Mouse (Mus musculus) heart, postnatal 10 days (tissue): ENCODE measurements at regions not wholly inside any gene's neighbourhood (a gene's known extent, or its start where the extent isn't known, plus 50 kb on each side); places are given as distances from the start of the nearest gene placed in this dataset.
A peak's percentile ranks its signal among the peaks of the same experiment; 100 is the strongest.

Experiments used
- DNase-seq, 2 experiments: peaks; one replicate each; pipeline ENCODE4 v3.0.0; 2021
- intact Hi-C: fragments of 180-260 bp; cut with DNase I; formaldehyde crosslinking; loops from one replicate; pipeline ENCODE4 v1.15.1; 2025

GRCm38 (mm10) chr9:35328503-35328902, 60.8 kb downstream of the Rpusd4 start:
- intact Hi-C loops, result no loop called here
- DNase-seq, result peak; percentile 64 to 69

- intact Hi-C loops, result no loop called here
- DNase-seq, result no peak
These were observed 62.7 kb downstream of the Rpusd4 start for GRCm38 (mm10) chr9:35330386-35330785.

DNA sequence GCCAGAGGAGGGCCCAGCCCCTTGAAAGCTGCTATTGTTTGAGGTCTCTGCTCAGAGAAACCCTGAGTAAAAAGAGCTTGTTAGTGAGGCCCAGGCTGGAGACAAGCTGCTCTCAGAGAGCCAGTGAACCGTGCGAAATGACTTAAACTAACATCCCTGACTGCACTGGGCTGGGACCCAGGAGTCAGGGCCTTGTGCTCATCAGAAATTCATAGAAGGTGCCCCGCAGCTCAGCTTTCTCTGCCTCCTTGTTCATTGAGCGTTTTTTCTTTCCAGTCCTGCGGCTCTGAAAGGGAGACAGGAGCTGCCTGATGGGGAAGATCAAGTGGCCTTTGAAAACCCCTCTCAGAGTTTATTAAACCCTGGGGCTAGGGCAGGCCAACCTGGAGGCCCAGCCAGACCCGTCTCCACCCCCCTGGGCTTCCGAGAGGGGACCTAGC, 63.6 kb downstream of the Rpusd4 start:
- intact Hi-C loops, result no loop called here
- no peak for DNase-seq

DNA sequence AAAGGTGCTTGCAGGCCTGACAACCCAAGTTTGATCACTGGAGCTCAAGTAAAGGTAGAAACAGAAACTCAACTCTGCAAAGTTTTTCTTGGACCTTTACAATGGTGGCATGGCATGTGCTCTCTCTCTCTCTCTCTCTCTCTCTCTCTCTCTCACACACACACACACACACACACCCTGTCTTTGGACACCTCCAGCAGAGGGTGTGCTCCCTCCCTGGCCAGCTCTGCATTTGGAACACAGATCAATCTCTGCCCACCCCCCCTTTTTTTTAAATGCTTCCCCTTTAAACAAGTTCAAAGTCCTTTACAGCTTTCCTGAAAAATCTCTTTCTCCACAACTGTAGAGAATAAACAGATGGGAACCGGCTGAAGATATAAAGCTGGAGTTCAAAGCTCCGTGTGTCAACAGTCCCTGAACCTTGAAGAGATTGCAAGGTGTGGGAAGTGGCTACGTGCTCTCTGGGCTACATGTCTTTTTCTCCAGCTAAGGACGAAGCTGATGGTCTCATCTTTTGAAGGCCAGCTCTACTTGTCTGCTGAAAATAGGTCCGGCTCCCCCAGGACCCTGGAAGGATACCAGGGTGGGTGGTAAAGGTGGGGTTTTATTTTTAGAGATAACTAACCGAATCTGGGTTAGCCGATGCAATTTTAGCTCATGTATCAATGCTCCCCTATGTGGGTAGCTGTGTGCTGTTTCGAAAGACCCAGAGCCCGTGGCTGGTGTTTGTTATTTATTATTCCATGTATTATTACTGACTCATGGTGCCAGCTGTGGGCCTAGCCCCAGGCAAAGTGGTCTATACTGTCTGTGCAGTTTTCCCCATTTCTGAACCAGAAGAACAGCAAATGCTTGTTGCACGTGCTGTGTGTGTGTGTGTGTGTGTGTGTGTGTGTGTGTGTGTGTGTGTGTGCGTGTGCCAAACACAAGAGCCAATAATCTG, 65.3 kb downstream of the Rpusd4 start:
- no peak for DNase-seq
- intact Hi-C loops, result no loop called here

GRCm38 (mm10) chr9:35333631-35334005, 66.0 kb downstream of the Rpusd4 start:
- DNase-seq, result no peak
- intact Hi-C loops, result no loop called here

DNA sequence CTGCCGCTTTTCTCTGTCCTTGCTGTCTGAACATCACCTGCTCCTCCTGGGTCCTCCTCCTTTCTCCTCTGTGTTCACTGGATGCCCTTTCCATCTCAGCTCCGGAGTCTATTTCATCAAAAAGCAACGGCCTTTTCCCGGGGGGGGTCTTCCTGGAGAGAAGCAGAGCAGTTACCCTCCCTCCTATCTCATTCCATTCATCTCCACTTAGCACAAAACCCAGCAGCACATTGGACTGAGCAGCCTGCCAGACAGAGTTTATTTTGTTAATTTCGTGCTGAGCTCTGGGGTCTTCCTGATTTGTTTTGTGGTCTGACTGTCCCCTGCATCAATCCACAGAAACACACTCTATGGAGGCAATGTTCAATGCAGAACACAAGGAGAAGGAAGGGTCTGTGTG, 66.9 kb downstream of the Rpusd4 start:
- intact Hi-C loops, result no loop called here
- no peak for DNase-seq

- intact Hi-C loops, result no loop called here
- no peak for DNase-seq
These were observed 67.5 kb downstream of the Rpusd4 start for GRCm38 (mm10) chr9:35335181-35335580.

DNA sequence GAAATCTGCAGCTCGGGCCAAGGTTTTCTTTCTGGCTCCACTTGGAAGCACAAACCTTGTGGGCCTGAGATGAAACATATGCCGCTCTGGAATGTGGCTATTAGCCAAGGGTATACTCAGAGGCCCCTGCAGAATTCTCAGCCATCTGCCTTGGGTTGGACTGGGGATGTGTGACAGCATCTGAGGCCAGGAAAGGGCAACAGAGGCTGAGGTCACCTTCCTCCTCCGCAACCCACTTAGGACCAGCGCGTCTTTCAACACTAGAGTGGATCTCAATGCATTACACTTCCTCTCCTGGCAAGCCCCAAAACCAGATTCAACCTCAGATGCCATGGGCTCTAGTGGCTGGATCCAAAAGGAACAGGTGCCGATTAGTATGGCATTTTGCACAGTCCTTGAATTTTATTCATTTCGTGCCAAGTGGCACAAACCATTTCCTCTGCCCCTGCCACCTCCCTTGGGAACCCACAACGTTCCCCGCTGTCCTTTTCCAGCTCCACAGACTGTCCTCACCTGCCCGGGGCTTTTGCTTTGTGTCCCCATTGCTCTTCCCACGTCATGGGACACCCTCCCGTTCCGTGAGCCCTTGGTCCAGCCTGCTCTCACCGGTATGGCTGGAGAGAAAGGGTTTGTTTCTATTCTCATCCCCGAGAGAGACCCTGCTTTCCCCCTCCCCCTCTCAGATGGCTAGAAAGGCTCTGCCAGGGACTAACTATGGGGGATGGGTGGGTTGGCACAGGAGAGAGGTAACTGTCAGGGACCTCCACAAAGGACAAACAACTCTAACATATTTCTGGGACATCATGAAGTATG, 68.4 kb downstream of the Rpusd4 start:
- DNase-seq, result peak; percentile 69 to 73
- intact Hi-C loops, result no loop called here

DNA sequence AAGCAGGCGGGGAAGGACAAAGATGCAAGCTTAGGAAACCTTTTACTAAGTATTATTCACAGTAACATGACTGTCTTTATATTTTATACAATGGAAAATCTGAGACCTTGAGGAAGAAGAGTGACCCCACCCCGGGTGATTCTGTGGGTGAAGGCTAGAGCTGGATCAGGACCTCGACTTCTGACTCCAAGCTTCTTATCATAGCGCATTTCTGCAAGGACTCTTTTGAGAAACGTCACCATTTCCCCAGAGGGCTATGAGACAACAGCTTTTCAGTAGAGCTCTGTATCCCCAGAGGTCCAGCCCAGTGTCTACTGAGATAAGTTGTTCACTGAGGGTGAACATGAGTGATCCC, 69.0 kb downstream of the Rpusd4 start:
- intact Hi-C loops, result no loop called here
- DNase-seq, result no peak

DNA sequence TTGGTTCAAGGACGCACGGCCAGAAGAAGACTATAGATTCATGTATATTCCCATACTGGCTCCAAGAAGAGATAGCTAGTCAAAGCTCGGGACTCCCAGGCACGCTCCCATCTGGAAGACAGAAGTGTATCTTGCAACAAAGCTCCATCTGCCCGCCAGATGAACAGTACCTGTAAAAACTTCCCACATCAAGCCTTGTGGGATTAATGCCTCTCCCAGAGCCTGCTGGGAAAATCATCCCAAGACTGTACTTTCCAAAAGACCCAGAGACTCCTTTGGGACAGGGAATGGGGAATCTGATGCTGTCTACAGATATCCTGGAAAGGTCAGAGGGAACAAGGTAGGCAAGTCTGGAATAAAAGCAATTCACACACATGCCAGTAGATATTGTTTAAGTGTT, 71.2 kb downstream of the Rpusd4 start:
- intact Hi-C loops, result no loop called here
- DNase-seq, result no peak

GRCm38 (mm10) chr9:35339492-35340262, 72.0 kb downstream of the Rpusd4 start:
- intact Hi-C loops, result loop anchor here (5.0 kb wide), 1 partner anchor 83 kb away; the partner anchor contains the start of gene Cdon

GRCm38 (mm10) chr9:35340263-35340573, 72.6 kb downstream of the Rpusd4 start:
- DNase-seq, result no peak
- intact Hi-C loops, result loop anchor here (5.0 kb wide), 1 partner anchor 82 kb away; the partner anchor contains the start of gene Cdon

More at GRCm38 (mm10) chr9:35339492-35340262, 72.0 kb downstream of the Rpusd4 start:
- DNase-seq, result peak in 1 of 2 experiments; percentile 45

- peak; percentile 55 to 76 for DNase-seq
- intact Hi-C loops, result loop anchor here (5.0 kb wide), 1 partner anchor 81 kb away; the partner anchor contains the start of gene Cdon
These were observed 73.1 kb downstream of the Rpusd4 start for GRCm38 (mm10) chr9:35340811-35341210.

GRCm38 (mm10) chr9:35341386-35341785, 73.7 kb downstream of the Rpusd4 start:
- intact Hi-C loops, result loop anchor here (5.0 kb wide), 1 partner anchor 81 kb away; the partner anchor contains the start of gene Cdon
- DNase-seq, result no peak

GRCm38 (mm10) chr9:35342436-35342835, 74.8 kb downstream of the Rpusd4 start:
- DNase-seq, result peak; percentile 60 to 62
- intact Hi-C loops, result loop anchor here (5.0 kb wide), 1 partner anchor 80 kb away; the partner anchor contains the start of gene Cdon

GRCm38 (mm10) chr9:35343336-35343735, 75.7 kb downstream of the Rpusd4 start:
- intact Hi-C loops, result loop anchor here (5.0 kb wide), 1 partner anchor 79 kb away; the partner anchor contains the start of gene Cdon
- no peak for DNase-seq

GRCm38 (mm10) chr9:35344374-35344773, 76.6 kb upstream of the Cdon start:
- DNase-seq, result no peak
- intact Hi-C loops, result loop anchor here (5.0 kb wide), 1 partner anchor 78 kb away; the partner anchor contains the start of gene Cdon

- intact Hi-C loops, result no loop called here
- DNase-seq, result no peak
These were observed 74.5 kb upstream of the Cdon start for GRCm38 (mm10) chr9:35346378-35346777.

DNA sequence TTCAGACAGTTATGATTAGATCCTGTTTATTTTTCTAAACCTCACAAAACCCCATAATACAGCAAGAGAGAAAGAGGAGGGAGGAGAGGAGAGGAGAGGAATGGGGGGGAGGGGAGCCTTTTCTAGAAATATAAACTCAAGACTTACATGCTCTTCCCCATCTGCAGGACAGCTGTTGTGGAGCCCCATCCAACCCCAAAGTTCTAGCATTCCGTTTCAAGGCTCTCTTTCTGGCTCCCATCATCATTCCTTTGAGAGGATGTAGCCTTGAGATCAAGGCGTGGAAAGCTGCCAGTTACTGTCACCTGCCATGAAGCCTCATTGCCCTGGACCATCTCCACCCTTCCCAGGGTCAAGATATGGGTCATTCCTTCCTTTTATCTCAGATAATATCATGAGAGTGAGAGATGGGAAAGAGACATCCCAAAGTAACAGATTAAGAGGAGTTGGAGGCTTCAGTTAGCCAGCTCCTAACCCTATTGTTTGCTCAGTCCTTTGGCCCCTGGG, 70.8 kb upstream of the Cdon start:
- DNase-seq, result no peak
- intact Hi-C loops, result no loop called here

DNA sequence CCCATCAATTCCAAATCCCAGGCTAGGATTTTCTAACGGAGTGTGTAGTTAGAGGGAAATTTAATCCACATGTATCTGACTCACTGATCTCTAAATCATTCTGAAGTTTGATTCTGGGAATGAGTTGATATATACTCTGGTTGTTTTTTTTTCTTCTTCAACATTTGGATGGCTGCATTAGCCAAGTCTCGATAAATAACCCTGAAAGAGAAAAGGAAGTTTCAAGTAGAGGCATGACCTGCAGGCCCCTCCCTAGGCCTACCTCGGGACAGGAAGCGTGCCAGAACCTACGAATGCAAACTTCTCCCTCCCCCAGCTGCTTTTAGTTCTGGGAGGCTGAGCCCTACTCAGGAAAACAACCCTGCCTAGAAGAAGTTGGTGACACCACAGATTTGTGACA, 69.4 kb upstream of the Cdon start:
- intact Hi-C loops, result no loop called here

More for the DNA sequence above, 69.4 kb upstream of the Cdon start:
- no peak for DNase-seq
